Mouse (Mus musculus) midbrain, postnatal 0 days (tissue): ENCODE data around the gene Taok1. TPM values are rescaled to one million over a fixed set of nuclear protein-coding genes. Genes with fewer than 3 reads are reported as not detected.

Experiments used
- ATAC-seq: fragments of 200-750 bp; cut with Nextera tagmentation; 2 replicates; pipeline ENCODE4 v1.8.0; 2017; ENCODE audit warnings: moderate number of reproducible peaks, mild to moderate bottlenecking, moderate TSS enrichment, moderate library complexity; ENCODE audit not compliant: low FRiP score
- DNase-seq: peaks from one replicate; pipeline ENCODE4 v3.0.0-alpha.2; 2015; ENCODE audit warnings: low spot score
- H3K27ac ChIP-seq: fragments of 300-500 bp; sonication (generic); 2 replicates; pipeline ENCODE4 v1.5.1; 2014; ENCODE audit warnings: low read depth, mild to moderate bottlenecking, low read length, mixed read lengths
- H3K27me3 ChIP-seq: fragments of 300-500 bp; sonication (generic); 2 replicates; pipeline ENCODE4 v1.6.1; 2014; ENCODE audit warnings: low read length, control low read depth, mixed read lengths; ENCODE audit not compliant: insufficient read depth
- H3K36me3 ChIP-seq: fragments of 300-500 bp; sonication (generic); 2 replicates; pipeline ENCODE4 v1.6.1; 2014; ENCODE audit warnings: low read length, control low read depth, mixed read lengths; ENCODE audit not compliant: insufficient read depth
- H3K4me1 ChIP-seq: fragments of 300-500 bp; sonication (generic); 2 replicates; pipeline ENCODE4 v1.6.1; 2014; ENCODE audit warnings: mild to moderate bottlenecking, control low read depth, antibody characterized with exemption, low read length, mixed read lengths; ENCODE audit not compliant: insufficient read depth
- H3K4me2 ChIP-seq: fragments of 300-500 bp; sonication (generic); 2 replicates; pipeline ENCODE4 v1.6.1; 2014; ENCODE audit warnings: low read depth, mild to moderate bottlenecking, low read length, mixed read lengths; ENCODE audit not compliant: poor library complexity, severe bottlenecking
- H3K4me3 ChIP-seq: fragments of 300-500 bp; sonication (generic); 2 replicates; pipeline ENCODE4 v1.5.1; 2014; ENCODE audit warnings: low read depth, mild to moderate bottlenecking, low read length, moderate library complexity
- H3K9ac ChIP-seq: fragments of 300-500 bp; sonication (generic); replicated peaks from 2 replicates; pipeline ENCODE4 v1.6.1; 2014; ENCODE audit warnings: mild to moderate bottlenecking, low read length, moderate library complexity, mixed read lengths; ENCODE audit not compliant: poor library complexity, severe bottlenecking
- H3K9me3 ChIP-seq: fragments of 300-500 bp; sonication (generic); 2 replicates; pipeline ENCODE4 v1.6.1; 2016; ENCODE audit warnings: low read length, control low read depth
- CTCF ChIP-seq: IDR thresholded peaks from 2 replicates; pipeline ENCODE4 v1.5.1; 2016; ENCODE audit warnings: antibody characterized with exemption, mild to moderate bottlenecking
- WGBS: fragments of 180-500 bp; shearing (Covaris S2); extraction: QIAGEN DNeasy Blood & Tissue Kit; methylation state at CpG from one replicate; pipeline ENCODE4 v1.1.7; 2014; 5-methylcytosine and 5-hydroxymethylcytosine counted together
- polyA plus RNA-seq: library from polyadenylated mRNA; unstranded; fragments of >200 nt; fragmentation: Nextera tagmentation; extraction: Ambion mirVana; gene quantifications from 2 replicates; pipeline ENCODE4 v1.2.1, GENCODE M21; 2015
- total RNA-seq: library from RNA; depleted of rRNA; stranded (reverse); fragments of >200 nt; gene quantifications from 2 replicates; pipeline ENCODE4 v1.2.3, GENCODE M21; 2014

The Taok1 gene
- total and polyA plus RNA-seq, 2 experiments from 2014 or later = 32.6 to 69.7 TPM

GRCm38 (mm10) chr11:77518051-77518798 is 89.4 kb downstream of the Taok1 start:
- no peak for TF ChIP-seq CTCF
- DNase-seq (no peak), ATAC-seq (no peak)
- Histone ChIP-seq H3K27ac (no peak overlapping the region), H3K4me2 (no peak overlapping the region), H3K9ac (no peak overlapping the region), H3K4me1 (peaks cover 4% of the 10 kb centered on the region; the same call in 1 of the 2 replicates), H3K9me3 (no peaks in the 10 kb centered on the region), H3K36me3 (no peaks in the 10 kb centered on the region), H3K4me3 (no peak overlapping the region), H3K27me3 (peaks cover 13% of the 10 kb centered on the region; the same call in 1 of the 2 replicates)
- 78% methylated on average over 27 of the region's 27 CpGs for WGBS

GRCm38 (mm10) chr11:77516553-77517425 is 90.8 kb downstream of the Taok1 start:
- WGBS = 53% methylated on average over 5 of the region's 5 CpGs
- H3K27me3 ChIP-seq = peaks cover 13% of the 10 kb centered on the region; the same call in 1 of the 2 replicates
- H3K27ac ChIP-seq = no peak overlapping the region
- TF ChIP-seq CTCF = no peak
- H3K4me2 ChIP-seq = no peak overlapping the region
- no peaks in the 10 kb centered on the region for H3K9me3 ChIP-seq
- no peaks in the 10 kb centered on the region for H3K36me3 ChIP-seq
- H3K9ac ChIP-seq = no peak overlapping the region
- H3K4me1 ChIP-seq = peaks cover 12% of the 10 kb centered on the region
- H3K4me3 ChIP-seq = no peak overlapping the region
- ATAC-seq (no peak), DNase-seq (no peak)

DNA sequence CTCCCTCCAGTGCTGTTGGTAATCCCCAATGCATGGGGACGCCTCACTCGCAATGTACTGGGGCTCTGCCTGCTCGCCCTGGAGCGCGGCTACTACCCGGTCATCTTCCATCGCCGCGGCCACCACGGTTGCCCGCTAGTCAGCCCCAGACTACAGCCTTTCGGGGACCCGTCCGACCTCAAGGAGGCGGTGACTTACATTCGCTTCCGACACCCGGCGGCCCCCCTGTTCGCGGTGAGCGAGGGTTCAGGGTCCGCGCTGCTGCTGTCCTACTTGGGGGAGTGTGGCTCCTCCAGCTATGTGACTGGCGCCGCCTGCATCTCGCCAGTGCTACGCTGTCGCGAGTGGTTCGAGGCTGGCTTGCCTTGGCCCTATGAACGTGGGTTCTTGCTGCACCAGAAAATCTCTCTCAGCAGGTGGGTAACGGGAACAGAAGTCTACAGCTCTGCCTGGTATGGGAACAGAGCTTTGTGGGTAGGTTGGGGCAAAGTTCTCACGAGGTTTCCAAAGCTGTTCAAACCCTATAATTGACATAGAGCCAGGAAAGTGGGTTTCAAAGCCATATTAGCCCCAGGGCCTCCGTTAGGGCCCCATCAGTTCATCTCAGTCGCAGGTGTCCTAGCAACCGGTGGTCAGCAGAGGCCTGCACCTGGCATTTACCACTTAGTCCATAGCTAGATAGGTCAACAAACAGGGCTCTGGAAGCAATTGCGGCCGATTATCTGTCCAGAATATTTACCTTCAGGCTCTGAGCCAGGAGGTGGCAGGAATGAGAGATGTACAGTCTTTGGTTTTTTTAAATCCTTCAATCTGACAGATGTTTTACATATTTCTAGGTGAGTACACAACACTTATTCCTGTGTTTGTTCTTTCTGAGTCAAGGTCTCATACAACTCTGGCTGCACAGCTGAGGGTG is 91.7 kb downstream of the Taok1 start, which contains the start of gene Trp53i13:
Gene Trp53i13 (minus strand): TSS at position 344 of the 916 bp plus-strand sequence.
- peak; percentile 17; the same call in 1 of the 2 replicates for TF ChIP-seq CTCF
- Histone ChIP-seq H3K27me3 (peaks cover 13% of the 10 kb centered on the region; the same call in 1 of the 2 replicates), H3K36me3 (no peaks in the 10 kb centered on the region), H3K4me3 (peak within 1 kb of the TSS; percentile 46), H3K9ac (peak within 1 kb of the TSS; percentile 42), H3K4me2 (peak within 1 kb of the TSS; percentile 86), H3K9me3 (no peaks in the 10 kb centered on the region), H3K4me1 (peaks cover 12% of the 10 kb centered on the region), H3K27ac (no peak within 1 kb of the TSS)
- DNase-seq (no peak), ATAC-seq (no peak)
- WGBS = 9% methylated on average over 39 of the region's 39 CpGs

- Histone ChIP-seq H3K9ac (peak within 1 kb of the TSS; percentile 42), H3K27ac (no peak within 1 kb of the TSS), H3K4me2 (peak within 1 kb of the TSS; percentile 86), H3K4me1 (peaks cover 12% of the 10 kb centered on the region), H3K9me3 (no peaks in the 10 kb centered on the region), H3K27me3 (peaks cover 13% of the 10 kb centered on the region; the same call in 1 of the 2 replicates), H3K4me3 (peak within 1 kb of the TSS; percentile 46), H3K36me3 (no peaks in the 10 kb centered on the region)
- ATAC-seq = peak; percentile 61
- peak; percentile 27; the same call in 1 of the 2 replicates for TF ChIP-seq CTCF
- under 1% methylated on average over 62 of the region's 72 CpGs for WGBS
- peak; percentile 75 for DNase-seq
Observed at GRCm38 (mm10) chr11:77514832-77515636, 92.6 kb downstream of the Taok1 start, which contains the start of gene Abhd15. Abhd15 (plus strand) TSS chr11:77515121.
